Mouse (Mus musculus): Measurements from ENCODE around the gene Rac2. TPM values are rescaled to one million over a fixed set of nuclear protein-coding genes. Genes with fewer than 3 reads are reported as not detected.

Rac2 gene
- polyA plus RNA-seq (2012; rRNA removed) = 32.3 and 117 TPM in 2 replicates

DNA sequence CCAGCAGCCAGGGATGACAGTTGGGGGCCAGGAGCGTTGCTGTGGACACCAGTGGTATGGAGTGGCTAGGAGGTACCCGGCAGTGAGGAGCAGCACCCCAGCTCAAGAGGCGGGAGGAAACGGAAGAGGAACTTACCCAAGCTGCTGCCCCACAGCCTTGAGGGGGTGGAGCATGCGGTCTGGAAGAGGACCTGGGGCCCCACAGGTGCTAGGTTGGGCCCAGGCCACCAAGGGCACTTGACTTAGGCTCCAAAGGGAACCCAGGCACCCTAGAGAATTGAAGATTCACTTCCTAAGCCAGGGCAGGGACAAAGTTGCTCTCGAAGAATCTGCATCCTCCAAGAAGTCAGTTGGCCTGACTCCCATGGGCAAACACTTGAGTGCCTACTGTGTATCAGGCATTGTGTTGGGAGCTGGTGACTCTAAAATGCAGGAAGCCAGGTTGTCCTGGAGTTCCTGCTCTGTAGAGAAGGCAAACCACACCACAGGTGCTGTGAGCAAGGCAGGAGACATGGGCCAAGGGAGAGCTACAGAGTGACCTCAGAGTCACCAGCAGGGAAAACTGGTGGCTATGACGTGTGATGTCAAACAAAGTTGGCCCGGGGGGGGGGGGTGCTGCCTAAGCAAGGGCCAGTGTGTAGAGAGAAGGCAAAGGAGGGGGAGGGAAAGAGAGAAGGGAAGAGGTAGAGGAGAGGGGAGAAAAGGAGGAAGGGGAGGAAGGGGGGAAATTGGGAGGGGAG lies at the start of gene Rac2:
Gene Rac2, minus strand, starts transcription at position 126 of the 740 bp plus-strand sequence.
- H3K4me3 ChIP-seq (ENCODE audit: insufficient read depth, low read depth, low read length) = no peak within 1 kb of the TSS

DNA sequence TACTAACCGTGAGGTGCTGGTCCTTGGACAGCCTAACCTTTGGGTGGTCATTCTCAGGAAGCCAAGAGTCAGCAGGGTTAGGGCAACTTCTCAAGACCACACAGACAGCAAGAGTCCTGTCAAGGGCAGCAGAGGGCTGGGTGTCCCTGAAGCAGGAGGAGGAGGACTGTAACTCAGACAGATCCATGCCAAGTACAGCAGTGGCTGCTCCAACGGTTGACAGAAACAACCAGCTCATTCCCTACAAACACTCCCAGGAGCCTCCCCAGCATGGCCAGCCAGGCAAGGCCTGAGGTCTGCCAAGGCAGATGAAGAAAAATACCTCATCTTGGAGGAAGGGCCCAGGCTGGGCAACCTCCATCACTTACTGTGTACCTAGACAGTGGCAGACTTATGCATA lies 44.4 kb upstream of the Rac2 start:
- TF ChIP-seq CTCF (conservative IDR thresholded peaks at IDR 0.05; ENCODE audit: insufficient read depth, insufficient read length, low read depth, low read length) = no peak
- no peak for TF ChIP-seq POLR2A (IDR thresholded peaks at IDR 0.05; ENCODE audit: low read depth, low read length)
- Histone ChIP-seq H3K4me1 (ENCODE audit: control insufficient read depth, insufficient read depth, low read length) (no peaks in the 10 kb centered on the region), H3K4me3 (ENCODE audit: insufficient read depth, low read depth, low read length) (no peak overlapping the region), H3K27me3 (replicated peaks; ENCODE audit: control insufficient read depth, insufficient read depth, low read length) (no peaks in the 10 kb centered on the region), H3K27ac (ENCODE audit: insufficient read depth, low read depth, low read length) (no peak overlapping the region), H3K36me3 (ENCODE audit: control insufficient read depth, insufficient read depth, low read length) (no peaks in the 10 kb centered on the region)
- WGBS = 55% methylated on average over 2 of the region's 2 CpGs
- DNase-seq = no peak

More for the DNA sequence above, at the start of gene Rac2:
- DNase-seq = no peak
- Histone ChIP-seq H3K36me3 (ENCODE audit: control insufficient read depth, insufficient read depth, low read length) (no peaks in the 10 kb centered on the region), H3K27ac (ENCODE audit: insufficient read depth, low read depth, low read length) (no peak within 1 kb of the TSS), H3K27me3 (replicated peaks; ENCODE audit: control insufficient read depth, insufficient read depth, low read length) (no peaks in the 10 kb centered on the region), H3K4me1 (ENCODE audit: control insufficient read depth, insufficient read depth, low read length) (no peaks in the 10 kb centered on the region)
- WGBS = 81% methylated on average over 8 of the region's 8 CpGs
- TF ChIP-seq POLR2A (IDR thresholded peaks at IDR 0.05; ENCODE audit: low read depth, low read length) = no peak
- no peak for TF ChIP-seq CTCF (conservative IDR thresholded peaks at IDR 0.05; ENCODE audit: insufficient read depth, insufficient read length, low read depth, low read length)

DNA sequence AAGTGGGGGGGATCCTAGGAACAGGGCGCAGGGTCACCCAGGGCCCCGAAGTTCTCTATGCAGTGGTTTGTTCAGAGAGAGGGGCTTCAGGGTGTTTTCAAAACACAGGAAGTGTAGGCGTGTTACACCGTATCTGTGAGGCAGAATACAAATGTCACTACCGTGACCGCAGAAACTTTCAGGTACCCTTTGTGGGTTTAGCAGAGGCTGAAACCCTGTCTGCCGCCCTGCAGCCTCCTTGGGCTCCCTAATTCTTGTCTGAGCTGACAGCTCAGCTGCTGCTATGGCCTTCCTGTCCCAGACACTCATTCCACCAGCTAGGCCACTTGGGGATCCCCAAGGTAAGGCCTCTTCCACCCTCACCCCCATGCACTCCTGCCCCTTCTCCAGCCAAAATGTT lies 42.0 kb upstream of the Rac2 start:
- no peaks in the 10 kb centered on the region for H3K4me1 ChIP-seq (ENCODE audit: control insufficient read depth, insufficient read depth, low read length)
- H3K4me3 ChIP-seq (ENCODE audit: insufficient read depth, low read depth, low read length) = no peak overlapping the region
- no peak overlapping the region for H3K27ac ChIP-seq (ENCODE audit: insufficient read depth, low read depth, low read length)
- 87% methylated on average over 7 of the region's 7 CpGs for WGBS
- no peak for TF ChIP-seq CTCF (conservative IDR thresholded peaks at IDR 0.05; ENCODE audit: insufficient read depth, insufficient read length, low read depth, low read length)
- TF ChIP-seq POLR2A (IDR thresholded peaks at IDR 0.05; ENCODE audit: low read depth, low read length) = no peak
- no peaks in the 10 kb centered on the region for H3K36me3 ChIP-seq (ENCODE audit: control insufficient read depth, insufficient read depth, low read length)
- DNase-seq = no peak
- no peaks in the 10 kb centered on the region for H3K27me3 ChIP-seq (replicated peaks; ENCODE audit: control insufficient read depth, insufficient read depth, low read length)

DNA sequence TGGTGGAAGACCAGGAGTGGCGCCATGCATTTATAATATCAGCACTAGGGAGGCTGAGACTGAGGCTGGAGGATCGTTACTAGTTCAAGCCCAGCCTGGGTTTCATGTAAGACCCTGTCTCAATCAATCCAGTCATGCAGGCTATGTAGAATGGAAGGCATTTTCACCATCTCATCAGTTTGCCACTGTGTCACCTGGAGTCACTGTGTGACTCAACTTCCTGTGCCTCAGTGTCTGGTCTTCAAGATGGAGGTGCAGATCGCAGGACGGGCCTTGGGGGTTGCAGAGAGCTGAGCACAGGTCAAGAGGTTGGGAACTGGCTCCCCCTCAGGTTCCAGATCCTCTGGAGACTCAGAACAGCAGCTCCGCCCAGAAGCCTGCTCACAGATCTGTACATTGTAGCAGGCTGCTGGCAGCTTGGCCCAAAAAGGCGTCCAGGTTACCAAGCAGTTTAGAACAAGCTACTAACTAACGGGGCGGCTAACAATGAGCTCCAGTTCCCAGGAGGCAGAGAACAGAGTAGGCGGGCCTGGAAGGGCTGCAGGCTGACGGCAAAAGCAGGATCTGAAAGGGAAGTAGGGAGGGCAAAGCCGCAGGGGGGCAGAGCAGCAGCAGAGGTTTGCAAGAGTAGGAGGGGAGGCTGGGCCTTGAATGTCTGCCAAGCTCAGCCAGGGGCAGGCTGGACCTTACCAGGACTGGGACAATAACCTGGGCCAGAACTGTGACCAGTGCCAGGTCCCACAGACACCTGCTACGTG lies 38.3 kb upstream of the Rac2 start:
- H3K4me3 ChIP-seq (ENCODE audit: insufficient read depth, low read depth, low read length) = no peak overlapping the region
- no peaks in the 10 kb centered on the region for H3K27me3 ChIP-seq (replicated peaks; ENCODE audit: control insufficient read depth, insufficient read depth, low read length)
- 60% methylated on average over 12 of the region's 12 CpGs for WGBS
- no peak for DNase-seq
- H3K36me3 ChIP-seq (ENCODE audit: control insufficient read depth, insufficient read depth, low read length) = no peaks in the 10 kb centered on the region
- no peaks in the 10 kb centered on the region for H3K4me1 ChIP-seq (ENCODE audit: control insufficient read depth, insufficient read depth, low read length)
- H3K27ac ChIP-seq (ENCODE audit: insufficient read depth, low read depth, low read length) = no peak overlapping the region
- TF ChIP-seq CTCF (conservative IDR thresholded peaks at IDR 0.05; ENCODE audit: insufficient read depth, insufficient read length, low read depth, low read length) (no peak), POLR2A (IDR thresholded peaks at IDR 0.05; ENCODE audit: low read depth, low read length) (no peak)

DNA sequence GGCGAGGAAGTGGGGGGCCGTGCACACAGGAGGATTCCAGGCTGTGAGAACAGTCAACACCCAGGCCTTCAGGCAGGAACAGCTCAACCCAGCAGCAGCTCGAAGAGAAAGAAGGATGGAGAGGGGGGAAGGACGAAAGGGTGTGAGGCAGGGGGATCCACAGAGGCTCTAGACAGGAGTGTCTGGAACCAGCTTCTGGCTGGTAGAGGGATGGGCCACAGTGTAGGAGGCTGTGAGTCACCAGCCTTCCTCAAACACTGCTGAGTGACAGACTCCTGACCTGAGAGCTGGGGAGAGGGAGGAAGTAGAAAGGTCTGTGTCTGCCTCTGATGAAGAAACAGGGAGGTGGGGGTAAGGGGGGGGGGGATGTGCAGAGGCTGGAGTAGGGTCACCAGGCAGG lies 34.9 kb upstream of the Rac2 start:
- 69% methylated on average over 4 of the region's 4 CpGs for WGBS
- no peak for TF ChIP-seq POLR2A (IDR thresholded peaks at IDR 0.05; ENCODE audit: low read depth, low read length)
- TF ChIP-seq CTCF (conservative IDR thresholded peaks at IDR 0.05; ENCODE audit: insufficient read depth, insufficient read length, low read depth, low read length) = no peak
- H3K4me1 ChIP-seq (ENCODE audit: control insufficient read depth, insufficient read depth, low read length) = no peaks in the 10 kb centered on the region
- H3K27ac ChIP-seq (ENCODE audit: insufficient read depth, low read depth, low read length) = no peak overlapping the region
- H3K27me3 ChIP-seq (replicated peaks; ENCODE audit: control insufficient read depth, insufficient read depth, low read length) = no peaks in the 10 kb centered on the region
- DNase-seq = no peak
- H3K36me3 ChIP-seq (ENCODE audit: control insufficient read depth, insufficient read depth, low read length) = no peaks in the 10 kb centered on the region
- no peak overlapping the region for H3K4me3 ChIP-seq (ENCODE audit: insufficient read depth, low read depth, low read length)

DNA sequence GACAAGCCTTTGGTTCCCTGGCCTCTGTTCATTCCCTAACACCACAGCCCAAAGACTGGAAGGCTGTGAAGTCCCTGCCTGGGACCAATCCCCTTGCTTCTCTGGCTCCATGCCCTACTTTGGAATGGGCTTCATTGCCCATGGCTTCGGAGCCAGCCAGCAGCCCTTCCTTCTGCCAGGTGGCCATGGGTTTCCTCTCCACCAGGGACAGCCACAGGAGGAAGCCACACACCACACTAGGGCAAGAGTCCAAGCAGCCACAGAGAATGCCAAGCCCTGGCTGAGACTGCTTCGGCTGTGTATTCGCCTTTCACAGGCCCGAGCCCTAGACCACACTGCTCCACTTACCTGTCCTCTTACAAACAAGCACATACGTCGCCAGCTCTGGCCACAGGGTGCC lies 33.5 kb upstream of the Rac2 start:
- H3K4me3 ChIP-seq (ENCODE audit: insufficient read depth, low read depth, low read length) = no peak overlapping the region
- H3K27ac ChIP-seq (ENCODE audit: insufficient read depth, low read depth, low read length) = no peak overlapping the region
- H3K4me1 ChIP-seq (ENCODE audit: control insufficient read depth, insufficient read depth, low read length) = no peaks in the 10 kb centered on the region
- no peak for DNase-seq
- 74% methylated on average over 6 of the region's 6 CpGs for WGBS
- H3K27me3 ChIP-seq (replicated peaks; ENCODE audit: control insufficient read depth, insufficient read depth, low read length) = no peaks in the 10 kb centered on the region
- TF ChIP-seq POLR2A (IDR thresholded peaks at IDR 0.05; ENCODE audit: low read depth, low read length) (no peak), CTCF (conservative IDR thresholded peaks at IDR 0.05; ENCODE audit: insufficient read depth, insufficient read length, low read depth, low read length) (no peak)
- H3K36me3 ChIP-seq (ENCODE audit: control insufficient read depth, insufficient read depth, low read length) = no peaks in the 10 kb centered on the region

DNA sequence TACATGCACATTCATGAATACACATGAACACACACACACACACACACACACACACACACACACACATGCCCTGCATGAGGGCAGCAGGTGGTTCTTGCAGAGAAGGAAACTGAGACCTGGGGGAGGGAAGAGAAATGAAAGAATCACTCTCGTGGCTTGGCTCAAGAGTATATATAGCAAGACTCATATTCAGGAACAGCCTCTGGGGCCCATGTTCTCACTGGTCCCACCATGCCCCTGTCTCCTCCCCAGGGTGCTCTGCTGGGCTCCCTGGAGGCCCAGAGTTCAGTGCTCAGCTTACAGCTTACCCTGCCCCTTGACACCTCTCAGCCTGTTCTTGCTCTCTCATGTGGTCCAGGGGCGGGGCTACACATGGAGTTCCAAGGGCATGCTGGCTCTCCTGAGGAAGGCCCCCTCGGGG lies 32.8 kb upstream of the Rac2 start:
- Histone ChIP-seq H3K27ac (ENCODE audit: insufficient read depth, low read depth, low read length) (no peak overlapping the region), H3K4me1 (ENCODE audit: control insufficient read depth, insufficient read depth, low read length) (no peaks in the 10 kb centered on the region)

More for the DNA sequence above, 32.8 kb upstream of the Rac2 start:
- DNase-seq = no peak
- Histone ChIP-seq H3K4me3 (ENCODE audit: insufficient read depth, low read depth, low read length) (no peak overlapping the region), H3K27me3 (replicated peaks; ENCODE audit: control insufficient read depth, insufficient read depth, low read length) (no peaks in the 10 kb centered on the region), H3K36me3 (ENCODE audit: control insufficient read depth, insufficient read depth, low read length) (no peaks in the 10 kb centered on the region)
- TF ChIP-seq CTCF (conservative IDR thresholded peaks at IDR 0.05; ENCODE audit: insufficient read depth, insufficient read length, low read depth, low read length) (no peak), POLR2A (IDR thresholded peaks at IDR 0.05; ENCODE audit: low read depth, low read length) (no peak)
- 31% methylated on average over 3 of the region's 3 CpGs for WGBS
